Mouse (Mus musculus) MEL (cell line): ENCODE data around the gene Hnrnpa2b1. TPM values are rescaled to one million over a fixed set of nuclear protein-coding genes. Genes with fewer than 3 reads are reported as not detected.

Experiments
- DNase-seq: peaks from one replicate; pipeline ENCODE4 v3.0.0; 2011; ENCODE audit warnings: low read depth, low spot score
- H3K27ac ChIP-seq: 2 replicates; pipeline ENCODE4 v1.5.1; 2012; ENCODE audit warnings: low read depth, mild to moderate bottlenecking, control low read depth, low read length, moderate library complexity; ENCODE audit not compliant: control insufficient read depth
- H3K27me3 ChIP-seq, 2 experiments: fragments of 150-350 bp in 1 of 2; sonication (generic) in 1 of 2; 2 replicates each; pipeline ENCODE4 v1.6.1; 2012; ENCODE audit warnings: low read length in 2 of 2, mild to moderate bottlenecking in 2 of 2, improper control_type of control experiment in 1 of 2, moderate library complexity in 1 of 2; ENCODE audit not compliant: insufficient read depth in 2 of 2, control insufficient read depth in 1 of 2
- H3K36me3 ChIP-seq, 2 experiments: 2 replicates each; pipeline ENCODE4 v1.6.1; 2012 to 2014; ENCODE audit warnings: low read length in 2 of 2, improper control_type of control experiment in 1 of 2, inconsistent platforms in 1 of 2, mild to moderate bottlenecking in 1 of 2; ENCODE audit not compliant: insufficient read depth in 2 of 2, control insufficient read depth in 1 of 2
- H3K4me1 ChIP-seq, 2 experiments: fragments of 150-350 bp in 1 of 2; sonication (generic) in 1 of 2; 2 replicates each; pipeline ENCODE4 v1.6.1; 2012; ENCODE audit warnings: low read length in 2 of 2, improper control_type of control experiment in 1 of 2, mild to moderate bottlenecking in 1 of 2; ENCODE audit not compliant: insufficient read depth in 2 of 2, control insufficient read depth in 1 of 2
- H3K4me3 ChIP-seq, 2 experiments: fragments of 150-350 bp in 1 of 2; sonication (generic) in 1 of 2; 2 replicates each; pipeline ENCODE4 v1.5.1; 2012; ENCODE audit warnings: low read depth in 2 of 2, low read length in 2 of 2, mild to moderate bottlenecking in 2 of 2, moderate library complexity in 2 of 2, control low read depth in 1 of 2, improper control_type of control experiment in 1 of 2; ENCODE audit not compliant: control insufficient read depth in 1 of 2, insufficient read depth in 1 of 2
- H3K79me2 ChIP-seq: 2 replicates; pipeline ENCODE4 v1.6.1; 2012; ENCODE audit warnings: mild to moderate bottlenecking, low read length, moderate library complexity; ENCODE audit not compliant: control insufficient read depth, poor library complexity, insufficient read depth
- H3K9ac ChIP-seq: 2 replicates; pipeline ENCODE4 v1.6.1; 2012; ENCODE audit warnings: low read depth, mild to moderate bottlenecking, control low read depth, low read length, moderate library complexity; ENCODE audit not compliant: control insufficient read depth, poor library complexity, severe bottlenecking
- H3K9me3 ChIP-seq: fragments of 150-350 bp; sonication (generic); replicated peaks from 2 replicates; pipeline ENCODE4 v1.6.1; 2012; ENCODE audit warnings: mild to moderate bottlenecking, low read length, improper control_type of control experiment, moderate library complexity; ENCODE audit not compliant: insufficient read depth
- BHLHE40 ChIP-seq: IDR thresholded peaks from 2 replicates; pipeline ENCODE4 v1.6.1; 2012; ENCODE audit warnings: low read depth, mild to moderate bottlenecking, inconsistent platforms, low read length, improper control_type of control experiment, borderline replicate concordance
- CHD1 ChIP-seq: IDR thresholded peaks from 2 replicates; pipeline ENCODE4 v1.6.1; 2012; ENCODE audit warnings: low read depth, mild to moderate bottlenecking, inconsistent platforms, low read length, improper control_type of control experiment
- CHD2 ChIP-seq: IDR thresholded peaks from 2 replicates; pipeline ENCODE4 v1.6.1; 2011; ENCODE audit warnings: low read length, improper control_type of control experiment
- CTCF ChIP-seq, 3 experiments: IDR thresholded peaks in 2 of 3; conservative IDR thresholded peaks in 1 of 3; 2 replicates each; pipeline ENCODE4 v1.5.1; 2011 to 2012; ENCODE audit warnings: low read length in 3 of 3, low read depth in 2 of 3, mild to moderate bottlenecking in 2 of 3, improper control_type of control experiment in 1 of 3, inconsistent platforms in 1 of 3, mixed read lengths in 1 of 3, moderate library complexity in 1 of 3; ENCODE audit not compliant: control insufficient read depth in 1 of 3, insufficient read depth in 1 of 3, poor library complexity in 1 of 3, severe bottlenecking in 1 of 3
- E2F4 ChIP-seq: IDR thresholded peaks from 2 replicates; pipeline ENCODE4 v1.6.1; 2011; ENCODE audit warnings: low read depth, low read length, improper control_type of control experiment, borderline replicate concordance
- ELF1 ChIP-seq: IDR thresholded peaks from 2 replicates; pipeline ENCODE4 v1.6.1; 2014; ENCODE audit warnings: low read depth, mild to moderate bottlenecking, inconsistent platforms, low read length, improper control_type of control experiment, moderate library complexity
- EP300 ChIP-seq, 2 experiments: IDR thresholded peaks; 2 replicates each; pipeline ENCODE4 v1.6.1; 2011; ENCODE audit warnings: improper control_type of control experiment in 2 of 2, low read length in 2 of 2, low read depth in 1 of 2, mild to moderate bottlenecking in 1 of 2
- ETS1 ChIP-seq: IDR thresholded peaks from 2 replicates; pipeline ENCODE4 v1.6.1; 2012; ENCODE audit warnings: low read depth, mild to moderate bottlenecking, inconsistent platforms, low read length, improper control_type of control experiment, moderate library complexity
- GABPA ChIP-seq: IDR thresholded peaks from 2 replicates; pipeline ENCODE4 v1.6.1; 2012; ENCODE audit warnings: low read depth, mild to moderate bottlenecking, inconsistent platforms, low read length, improper control_type of control experiment, moderate library complexity
- GATA1 ChIP-seq: IDR thresholded peaks from 2 replicates; pipeline ENCODE4 v1.6.1; 2011; ENCODE audit warnings: low read depth, low read length, improper control_type of control experiment
- HCFC1 ChIP-seq: IDR thresholded peaks from 2 replicates; pipeline ENCODE4 v1.6.1; 2012; ENCODE audit warnings: low read depth, mild to moderate bottlenecking, inconsistent platforms, low read length, improper control_type of control experiment, moderate library complexity
- JUND ChIP-seq: IDR thresholded peaks from 2 replicates; pipeline ENCODE4 v1.6.1; 2011; ENCODE audit warnings: low read depth, mild to moderate bottlenecking, improper control_type of control experiment, low read length
- MAFK ChIP-seq: IDR thresholded peaks from 2 replicates; pipeline ENCODE4 v1.6.1; 2011; ENCODE audit warnings: low read depth, mild to moderate bottlenecking, low read length, improper control_type of control experiment, borderline replicate concordance
- MAX ChIP-seq: IDR thresholded peaks from 2 replicates; pipeline ENCODE4 v1.6.1; 2011; ENCODE audit warnings: low read length, improper control_type of control experiment
- MAZ ChIP-seq: IDR thresholded peaks from 2 replicates; pipeline ENCODE4 v1.6.1; 2012; ENCODE audit warnings: low read depth, mild to moderate bottlenecking, inconsistent platforms, low read length, improper control_type of control experiment
- MEF2A ChIP-seq: IDR thresholded peaks from 2 replicates; pipeline ENCODE4 v1.6.1; 2014; ENCODE audit warnings: low read depth, mild to moderate bottlenecking, inconsistent platforms, low read length, improper control_type of control experiment; ENCODE audit not compliant: poor library complexity, insufficient replicate concordance, severe bottlenecking; ENCODE audit errors: extremely low read depth
- MXI1 ChIP-seq: IDR thresholded peaks from 2 replicates; pipeline ENCODE4 v1.6.1; 2011; ENCODE audit warnings: mild to moderate bottlenecking, low read depth, low read length, improper control_type of control experiment
- MYB ChIP-seq: IDR thresholded peaks from 2 replicates; pipeline ENCODE4 v1.6.1; 2011; ENCODE audit warnings: mild to moderate bottlenecking, low read depth, low read length, improper control_type of control experiment
- NELFE ChIP-seq: IDR thresholded peaks from 2 replicates; pipeline ENCODE4 v1.6.1; 2011; ENCODE audit warnings: low read depth, low read length, improper control_type of control experiment
- NRF1 ChIP-seq: IDR thresholded peaks from 2 replicates; pipeline ENCODE4 v1.6.1; 2014; ENCODE audit warnings: low read depth, mild to moderate bottlenecking, inconsistent platforms, low read length, improper control_type of control experiment, moderate library complexity; ENCODE audit not compliant: poor library complexity, insufficient read depth, severe bottlenecking
- POLR2A ChIP-seq, 2 experiments: IDR thresholded peaks; 2 replicates each; pipeline ENCODE4 v1.6.1; 2011 to 2012; ENCODE audit warnings: low read length in 2 of 2, mild to moderate bottlenecking in 2 of 2, control low read depth in 1 of 2, improper control_type of control experiment in 1 of 2, low read depth in 1 of 2, moderate library complexity in 1 of 2; ENCODE audit not compliant: control insufficient read depth in 1 of 2, insufficient read depth in 1 of 2, poor library complexity in 1 of 2
- RCOR1 ChIP-seq: IDR thresholded peaks from 2 replicates; pipeline ENCODE4 v1.6.1; 2012; ENCODE audit warnings: low read depth, mild to moderate bottlenecking, inconsistent platforms, low read length, improper control_type of control experiment
- SIN3A ChIP-seq: IDR thresholded peaks from 2 replicates; pipeline ENCODE4 v1.6.1; 2012; ENCODE audit warnings: low read length, improper control_type of control experiment, inconsistent platforms
- TBP ChIP-seq: IDR thresholded peaks from 2 replicates; pipeline ENCODE4 v1.8.0; 2011; ENCODE audit warnings: low read depth, low read length, improper control_type of control experiment
- TCF12 ChIP-seq: IDR thresholded peaks from 2 replicates; pipeline ENCODE4 v1.6.1; 2014; ENCODE audit warnings: low read depth, mild to moderate bottlenecking, inconsistent platforms, low read length, improper control_type of control experiment, moderate library complexity
- UBTF ChIP-seq: IDR thresholded peaks from 2 replicates; pipeline ENCODE4 v1.6.1; 2012; ENCODE audit warnings: low read depth, mild to moderate bottlenecking, inconsistent platforms, low read length, improper control_type of control experiment, moderate library complexity, borderline replicate concordance; ENCODE audit not compliant: insufficient read depth
- USF1 ChIP-seq: IDR thresholded peaks from 2 replicates; pipeline ENCODE4 v1.6.1; 2014; ENCODE audit warnings: low read depth, mild to moderate bottlenecking, inconsistent platforms, low read length, improper control_type of control experiment, moderate library complexity
- ZC3H11A ChIP-seq: IDR thresholded peaks from 2 replicates; pipeline ENCODE4 v1.6.1; 2012; ENCODE audit warnings: low read depth, mild to moderate bottlenecking, inconsistent platforms, low read length, improper control_type of control experiment
- ZKSCAN1 ChIP-seq: IDR thresholded peaks from 2 replicates; pipeline ENCODE4 v1.6.1; 2012; ENCODE audit warnings: low read depth, mild to moderate bottlenecking, inconsistent platforms, low read length, improper control_type of control experiment, moderate library complexity
- ZMIZ1 ChIP-seq: IDR thresholded peaks from 2 replicates; pipeline ENCODE4 v1.6.1; 2012; ENCODE audit warnings: low read depth, mild to moderate bottlenecking, inconsistent platforms, low read length, improper control_type of control experiment, moderate library complexity
- ZNF384 ChIP-seq: IDR thresholded peaks from 2 replicates; pipeline ENCODE4 v1.6.1; 2012; ENCODE audit warnings: low read depth, mild to moderate bottlenecking, inconsistent platforms, low read length, improper control_type of control experiment
- polyA plus RNA-seq, 2 experiments: library from polyadenylated mRNA; stranded (reverse) in 1 of 2; unstranded in 1 of 2; fragments of >175 nt in 1 of 2; fragments of >200 nt in 1 of 2; gene quantifications; 2 replicates each; pipeline versions ENCODE4 v1.2.1 to v1.2.4; 2012; ENCODE audit warnings: low replicate concordance in 2 of 2, low read depth in 1 of 2; ENCODE audit not compliant: insufficient read length in 2 of 2, insufficient read depth in 1 of 2, missing spikeins in 1 of 2
- total RNA-seq: library from RNA; depleted of rRNA; stranded (reverse); fragments of 300-350 nt; gene quantifications from 2 replicates; pipeline ENCODE4 v1.2.3, GENCODE M21; 2012

Hnrnpa2b1 gene
- total and polyA plus RNA-seq, 3 experiments: 635 to 1,710 (median 1,226) TPM

- H3K27ac ChIP-seq: no peak overlapping the region
- H3K79me2 ChIP-seq: peaks cover 2% of the 10 kb centered on the region; the same call in 1 of the 2 replicates
- no peak overlapping the region for H3K9ac ChIP-seq
- no peaks in the 10 kb centered on the region for H3K9me3 ChIP-seq
- TF ChIP-seq CHD1 (no peak), HCFC1 (peak; percentile 8; the same call in 1 of the 2 replicates)
- TF ChIP-seq, all 39 proteins: peak for 1
- no peak overlapping the region for H3K4me3 ChIP-seq
- H3K4me1 ChIP-seq: no peaks in the 10 kb centered on the region
- H3K36me3 ChIP-seq: peaks cover 27 to 33% of the 10 kb centered on the region in 2 experiments
- no peaks in the 10 kb centered on the region for H3K27me3 ChIP-seq
- DNase-seq: no peak
Observed at GRCm38 (mm10) chr6:51458925-51459312, 10.8 kb downstream of the Hnrnpa2b1 start.

DNA sequence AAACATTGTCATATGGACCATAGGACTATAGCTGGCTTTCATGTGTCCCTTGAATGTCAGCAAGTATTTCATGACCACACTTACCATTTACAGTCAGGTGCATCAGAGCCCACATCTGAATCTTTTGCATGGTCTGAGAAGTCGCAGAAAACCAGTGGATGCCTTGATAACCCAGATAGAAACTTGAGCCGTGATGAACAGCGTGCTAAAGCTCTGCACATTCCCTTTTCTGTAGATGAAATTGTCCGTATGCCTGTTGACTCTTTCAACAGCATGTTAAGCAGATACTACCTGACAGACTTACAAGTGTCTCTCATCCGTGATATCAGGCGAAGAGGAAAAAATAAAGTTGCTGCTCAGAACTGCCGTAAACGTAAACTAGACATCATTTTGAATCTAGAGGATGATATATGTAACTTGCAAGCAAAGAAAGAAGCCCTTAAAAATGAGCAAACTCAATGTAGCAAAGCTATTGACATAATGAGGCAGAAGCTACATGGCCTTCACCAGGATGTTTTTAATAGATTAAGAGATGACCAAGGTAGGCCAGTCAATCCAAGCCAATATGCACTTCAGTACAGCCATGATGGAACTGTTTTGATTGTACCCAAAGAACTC, 11.8 kb downstream of the Hnrnpa2b1 start:
- no peak overlapping the region for H3K9ac ChIP-seq
- TF ChIP-seq GATA1 (no peak), E2F4 (no peak), ZMIZ1 (peak; percentile 72), MEF2A (no peak), MAX (no peak), ELF1 (no peak), RCOR1 (no peak), UBTF (no peak), SIN3A (0 out of 2 replicates have a peak, but pooled peaks have one; percentile 55), MAZ (no peak), POLR2A (IDR thresholded peaks at IDR 0.05; ENCODE audit: control insufficient read depth in 1 of 2, insufficient read depth in 1 of 2, low read depth in 1 of 2, low read length in 2 of 2, poor library complexity in 1 of 2) (peak in 1 of 2 experiments; percentile 44; a peak in 1 of 4 replicates), JUND (no peak), TCF12 (no peak), NELFE (peak; percentile 20; the same call in 1 of the 2 replicates), EP300 (IDR thresholded peaks at IDR 0.05; ENCODE audit: low read depth in 1 of 2, low read length in 2 of 2) (no peak), USF1 (no peak), CTCF (IDR thresholded peaks at IDR 0.05 in 2 of 3, conservative IDR thresholded peaks at IDR 0.05 in 1 of 3; ENCODE audit: control insufficient read depth in 1 of 3, insufficient read depth in 1 of 3, low read depth in 2 of 3, low read length in 3 of 3, poor library complexity in 1 of 3, severe bottlenecking in 1 of 3) (no peak), BHLHE40 (no peak), ZKSCAN1 (peak; percentile 28; the same call in 1 of the 2 replicates), TBP (no peak), ETS1 (no peak), CHD1 (no peak), ZNF384 (no peak), GABPA (no peak), NRF1 (no peak), MYB (no peak), MAFK (no peak), CHD2 (peak; percentile 11; the same call in 1 of the 2 replicates), ZC3H11A (no peak), MXI1 (no peak)

More for the DNA sequence above, 11.8 kb downstream of the Hnrnpa2b1 start:
- no peaks in the 10 kb centered on the region for H3K9me3 ChIP-seq
- no peak overlapping the region for H3K4me3 ChIP-seq
- H3K4me1 ChIP-seq: no peaks in the 10 kb centered on the region
- peaks cover 18 to 22% of the 10 kb centered on the region in 2 experiments for H3K36me3 ChIP-seq
- H3K79me2 ChIP-seq: no peaks in the 10 kb centered on the region
- no peak overlapping the region for H3K27ac ChIP-seq
- DNase-seq: peak; percentile 55
- H3K27me3 ChIP-seq: no peaks in the 10 kb centered on the region
